Mouse (Mus musculus): ENCODE measurements around the gene Shq1. TPM values are rescaled to one million over a fixed set of nuclear protein-coding genes. Genes with fewer than 3 reads are reported as not detected.

Gene Shq1
- polyA plus RNA-seq, 1 experiment, result 4.6 TPM

- WGBS, result 10% methylated on average over 38 of the region's 38 CpGs
- DNase-seq, result peak; percentile 63
- Histone ChIP-seq H3K4me3 (ENCODE audit: insufficient read depth, low read depth, low read length) (peak overlapping the region; percentile 15; the same call in 1 of the 2 replicates), H3K27me3 (replicated peaks; ENCODE audit: control insufficient read depth, insufficient read depth, low read length) (no peaks in the 10 kb centered on the region), H3K36me3 (ENCODE audit: control insufficient read depth, insufficient read depth, low read length) (no peaks in the 10 kb centered on the region), H3K4me1 (ENCODE audit: control insufficient read depth, insufficient read depth, low read length) (no peaks in the 10 kb centered on the region), H3K27ac (ENCODE audit: insufficient read depth, low read depth, low read length) (no peak overlapping the region)
- TF ChIP-seq CTCF (conservative IDR thresholded peaks at IDR 0.05; ENCODE audit: insufficient read depth, insufficient read length, low read depth, low read length) (peak; percentile 61), POLR2A (IDR thresholded peaks at IDR 0.05; ENCODE audit: low read depth, low read length) (no peak)
Observed at GRCm38 (mm10) chr6:100563552-100564341, 107.2 kb downstream of the Shq1 start.

- Histone ChIP-seq H3K4me1 (ENCODE audit: control insufficient read depth, insufficient read depth, low read length) (no peaks in the 10 kb centered on the region), H3K27ac (ENCODE audit: insufficient read depth, low read depth, low read length) (no peak overlapping the region), H3K27me3 (replicated peaks; ENCODE audit: control insufficient read depth, insufficient read depth, low read length) (no peaks in the 10 kb centered on the region), H3K36me3 (ENCODE audit: control insufficient read depth, insufficient read depth, low read length) (no peaks in the 10 kb centered on the region), H3K4me3 (ENCODE audit: insufficient read depth, low read depth, low read length) (peak overlapping the region; percentile 15; the same call in 1 of the 2 replicates)
- DNase-seq, result peak; percentile 7
- TF ChIP-seq POLR2A (IDR thresholded peaks at IDR 0.05; ENCODE audit: low read depth, low read length) (no peak), CTCF (conservative IDR thresholded peaks at IDR 0.05; ENCODE audit: insufficient read depth, insufficient read length, low read depth, low read length) (no peak)
- 3% methylated on average over 51 of the region's 51 CpGs for WGBS
Observed at GRCm38 (mm10) chr6:100562719-100563551, 108.0 kb downstream of the Shq1 start.

GRCm38 (mm10) chr6:100558057-100558456 is 112.9 kb downstream of the Shq1 start:
- WGBS, result 48% methylated on average over 8 of the region's 8 CpGs
- Histone ChIP-seq H3K27me3 (replicated peaks; ENCODE audit: control insufficient read depth, insufficient read depth, low read length) (no peaks in the 10 kb centered on the region), H3K4me3 (ENCODE audit: insufficient read depth, low read depth, low read length) (no peak overlapping the region), H3K27ac (ENCODE audit: insufficient read depth, low read depth, low read length) (no peak overlapping the region), H3K36me3 (ENCODE audit: control insufficient read depth, insufficient read depth, low read length) (no peaks in the 10 kb centered on the region), H3K4me1 (ENCODE audit: control insufficient read depth, insufficient read depth, low read length) (no peaks in the 10 kb centered on the region)
- no peak for DNase-seq
- no peak for TF ChIP-seq POLR2A (IDR thresholded peaks at IDR 0.05; ENCODE audit: low read depth, low read length)
- TF ChIP-seq CTCF (conservative IDR thresholded peaks at IDR 0.05; ENCODE audit: insufficient read depth, insufficient read length, low read depth, low read length), result no peak

GRCm38 (mm10) chr6:100542154-100542997 is 128.6 kb downstream of the Shq1 start:
- Histone ChIP-seq H3K36me3 (ENCODE audit: control insufficient read depth, insufficient read depth, low read length) (no peaks in the 10 kb centered on the region), H3K4me1 (ENCODE audit: control insufficient read depth, insufficient read depth, low read length) (no peaks in the 10 kb centered on the region), H3K27ac (ENCODE audit: insufficient read depth, low read depth, low read length) (no peak overlapping the region), H3K4me3 (ENCODE audit: insufficient read depth, low read depth, low read length) (no peak overlapping the region), H3K27me3 (replicated peaks; ENCODE audit: control insufficient read depth, insufficient read depth, low read length) (no peaks in the 10 kb centered on the region)
- WGBS, result 83% methylated on average over 15 of the region's 15 CpGs
- no peak for TF ChIP-seq CTCF (conservative IDR thresholded peaks at IDR 0.05; ENCODE audit: insufficient read depth, insufficient read length, low read depth, low read length)
- TF ChIP-seq POLR2A (IDR thresholded peaks at IDR 0.05; ENCODE audit: low read depth, low read length), result no peak
- no peak for DNase-seq

GRCm38 (mm10) chr6:100539698-100540097 is 131.3 kb downstream of the Shq1 start:
- no peaks in the 10 kb centered on the region for H3K36me3 ChIP-seq (ENCODE audit: control insufficient read depth, insufficient read depth, low read length)
- H3K27ac ChIP-seq (ENCODE audit: insufficient read depth, low read depth, low read length), result no peak overlapping the region
- 44% methylated on average over 4 of the region's 4 CpGs for WGBS
- H3K4me1 ChIP-seq (ENCODE audit: control insufficient read depth, insufficient read depth, low read length), result no peaks in the 10 kb centered on the region
- no peak overlapping the region for H3K4me3 ChIP-seq (ENCODE audit: insufficient read depth, low read depth, low read length)
- H3K27me3 ChIP-seq (replicated peaks; ENCODE audit: control insufficient read depth, insufficient read depth, low read length), result no peaks in the 10 kb centered on the region
- TF ChIP-seq CTCF (conservative IDR thresholded peaks at IDR 0.05; ENCODE audit: insufficient read depth, insufficient read length, low read depth, low read length), result peak; percentile 55
- no peak for TF ChIP-seq POLR2A (IDR thresholded peaks at IDR 0.05; ENCODE audit: low read depth, low read length)
- no peak for DNase-seq

- no peak overlapping the region for H3K4me3 ChIP-seq (ENCODE audit: insufficient read depth, low read depth, low read length)
- no peak for DNase-seq
- 90% methylated on average over 7 of the region's 7 CpGs for WGBS
- H3K4me1 ChIP-seq (ENCODE audit: control insufficient read depth, insufficient read depth, low read length), result no peaks in the 10 kb centered on the region
- no peak overlapping the region for H3K27ac ChIP-seq (ENCODE audit: insufficient read depth, low read depth, low read length)
- no peaks in the 10 kb centered on the region for H3K36me3 ChIP-seq (ENCODE audit: control insufficient read depth, insufficient read depth, low read length)
- no peak for TF ChIP-seq POLR2A (IDR thresholded peaks at IDR 0.05; ENCODE audit: low read depth, low read length)
- no peaks in the 10 kb centered on the region for H3K27me3 ChIP-seq (replicated peaks; ENCODE audit: control insufficient read depth, insufficient read depth, low read length)
Observed at GRCm38 (mm10) chr6:100538570-100538969, 132.4 kb downstream of the Shq1 start.

All from kidney, adult 2 months (tissue).